Mouse (Mus musculus) forebrain, embryonic 16.5 days (tissue): ENCODE results near the gene Elmo1. TPM values are rescaled to one million over a fixed set of nuclear protein-coding genes. Genes with fewer than 3 reads are reported as not detected.

Experiments used
- ATAC-seq: fragments of 200-750 bp; cut with Nextera tagmentation; 2 replicates; pipeline ENCODE4 v1.8.0; 2017; ENCODE audit warnings: mild to moderate bottlenecking, moderate library complexity
- H3K27ac ChIP-seq: fragments of 300-500 bp; sonication (generic); 2 replicates; pipeline ENCODE4 v1.5.1; 2014; ENCODE audit warnings: low read length, control low read depth
- H3K27me3 ChIP-seq: fragments of 300-500 bp; sonication (generic); replicated peaks from 2 replicates; pipeline ENCODE4 v1.6.1; 2014; ENCODE audit warnings: low read length; ENCODE audit not compliant: control insufficient read depth, insufficient read depth
- H3K36me3 ChIP-seq: fragments of 300-500 bp; sonication (generic); 2 replicates; pipeline ENCODE4 v1.6.1; 2014; ENCODE audit not compliant: control insufficient read depth, insufficient read depth
- H3K4me1 ChIP-seq: fragments of 300-500 bp; sonication (generic); replicated peaks from 2 replicates; pipeline ENCODE4 v1.6.1; 2014; ENCODE audit warnings: low read length; ENCODE audit not compliant: control insufficient read depth, insufficient read depth
- H3K4me2 ChIP-seq: fragments of 300-500 bp; sonication (generic); 2 replicates; pipeline ENCODE4 v1.6.1; 2014; ENCODE audit warnings: mild to moderate bottlenecking, low read length, control low read depth
- H3K4me3 ChIP-seq: fragments of 300-500 bp; sonication (generic); replicated peaks from 2 replicates; pipeline ENCODE4 v1.5.1; 2014; ENCODE audit warnings: mild to moderate bottlenecking, low read length, control low read depth
- H3K9ac ChIP-seq: fragments of 300-500 bp; sonication (generic); replicated peaks from 2 replicates; pipeline ENCODE4 v1.6.1; 2014; ENCODE audit warnings: low read depth, low read length, control low read depth
- H3K9me3 ChIP-seq: fragments of 300-500 bp; sonication (generic); 2 replicates; pipeline ENCODE4 v1.6.1; 2016; ENCODE audit warnings: low read length; ENCODE audit not compliant: control insufficient read depth
- WGBS: fragments of 180-500 bp; shearing (Covaris S2); extraction: QIAGEN DNeasy Blood & Tissue Kit; methylation state at CpG from one replicate; pipeline ENCODE4 v1.1.7; 2014; 5-methylcytosine and 5-hydroxymethylcytosine counted together
- polyA plus RNA-seq: library from polyadenylated mRNA; unstranded; fragments of >200 nt; fragmentation: Nextera tagmentation; extraction: Ambion mirVana; gene quantifications from 2 replicates; pipeline ENCODE4 v1.2.1, GENCODE M21; 2015

The Elmo1 gene
- polyA plus RNA-seq, 1 experiment from 2014 or later = 42.4 TPM

DNA sequence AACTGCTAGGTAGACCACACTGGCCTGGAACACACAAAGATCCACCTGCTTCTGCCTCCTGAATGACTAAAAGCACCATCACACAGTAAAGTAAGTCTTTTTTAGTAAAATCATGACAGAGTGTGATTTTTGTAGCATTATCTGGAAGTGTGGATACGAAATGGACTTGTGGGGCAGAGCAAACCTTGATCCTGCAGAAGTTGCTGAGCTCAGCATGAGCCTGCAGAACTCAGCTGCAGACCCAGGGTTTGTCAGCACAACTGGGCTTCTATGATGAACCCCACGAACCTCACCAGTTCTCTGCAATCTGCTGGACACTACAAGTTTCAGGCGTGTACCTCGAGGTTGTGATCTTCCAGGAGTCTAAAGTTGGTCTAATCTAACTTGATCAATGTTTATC is 37.7 kb downstream of the Elmo1 start:
- ATAC-seq = no peak
- Histone ChIP-seq H3K4me3 (no peak overlapping the region), H3K4me1 (no peaks in the 10 kb centered on the region), H3K9ac (no peak overlapping the region), H3K36me3 (no peaks in the 10 kb centered on the region), H3K9me3 (no peaks in the 10 kb centered on the region), H3K4me2 (no peak overlapping the region), H3K27me3 (peaks cover 26% of the 10 kb centered on the region), H3K27ac (no peak overlapping the region)
- 93% methylated on average over 4 of the region's 4 CpGs for WGBS

DNA sequence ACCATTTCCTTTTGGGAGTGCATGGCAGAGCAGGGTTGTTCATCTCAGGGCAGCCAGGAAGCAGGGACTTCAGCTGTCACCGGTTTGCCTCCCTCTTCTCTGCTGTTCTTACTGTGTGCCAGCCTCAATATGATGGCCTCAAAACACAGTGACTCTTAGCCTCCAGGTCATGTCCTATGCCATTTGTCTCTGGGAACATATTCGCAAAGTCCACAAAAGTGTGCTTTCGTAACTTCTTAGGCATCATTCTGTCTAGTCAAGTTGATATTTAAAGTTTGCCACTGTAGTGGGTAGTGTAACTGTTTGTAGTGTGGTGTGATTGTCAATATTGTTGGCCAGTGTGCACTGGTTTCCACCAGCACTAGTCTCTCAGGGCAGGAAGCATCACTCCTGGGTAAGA is 40.3 kb downstream of the Elmo1 start:
- no peak for ATAC-seq
- H3K27me3 ChIP-seq = peaks cover 17% of the 10 kb centered on the region

DNA sequence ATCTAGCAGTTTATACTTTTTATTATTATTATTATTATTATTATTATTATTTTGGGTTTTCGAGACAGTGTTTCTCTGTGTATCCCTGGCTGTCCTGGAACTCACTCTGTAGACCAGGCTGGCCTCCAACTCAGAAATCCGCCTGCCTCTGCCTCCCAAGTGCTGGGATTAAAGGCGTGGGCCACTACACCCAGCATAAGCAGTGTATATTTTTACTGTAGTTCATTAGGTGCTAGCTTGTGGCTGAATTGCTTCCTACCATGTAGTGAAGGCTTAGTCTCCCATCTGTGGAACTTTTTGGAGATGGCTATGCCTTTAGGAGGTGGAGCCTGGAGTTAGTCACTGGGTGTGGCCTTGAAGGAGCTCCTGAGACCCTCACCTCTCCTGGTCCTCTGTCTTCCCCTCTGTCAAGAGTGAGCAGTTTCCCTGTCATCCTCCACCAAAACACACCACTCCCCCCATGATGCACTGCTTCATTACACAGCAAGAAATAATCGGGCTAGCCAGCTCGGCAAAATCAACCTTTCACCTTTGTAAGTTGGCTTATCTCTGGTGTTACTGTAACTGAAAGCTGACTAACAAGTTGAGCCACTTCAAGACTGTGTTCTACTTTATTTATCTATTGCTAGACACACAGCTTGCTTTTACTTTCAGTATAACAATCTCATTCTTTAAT is 41.1 kb downstream of the Elmo1 start:
- WGBS = 87% methylated on average over 5 of the region's 5 CpGs
- Histone ChIP-seq H3K27ac (no peak overlapping the region), H3K27me3 (peaks cover 11% of the 10 kb centered on the region; the same call in 1 of the 2 replicates), H3K4me3 (no peak overlapping the region), H3K9ac (no peak overlapping the region), H3K9me3 (no peaks in the 10 kb centered on the region), H3K4me2 (no peak overlapping the region), H3K4me1 (no peaks in the 10 kb centered on the region), H3K36me3 (no peaks in the 10 kb centered on the region)
- ATAC-seq = no peak

More for the DNA sequence above, 40.3 kb downstream of the Elmo1 start:
- H3K9me3 ChIP-seq = no peaks in the 10 kb centered on the region
- no peak overlapping the region for H3K4me2 ChIP-seq
- H3K36me3 ChIP-seq = no peaks in the 10 kb centered on the region
- H3K27ac ChIP-seq = no peak overlapping the region
- no peaks in the 10 kb centered on the region for H3K4me1 ChIP-seq
- H3K9ac ChIP-seq = no peak overlapping the region
- WGBS = 85% methylated on average over 3 of the region's 3 CpGs
- no peak overlapping the region for H3K4me3 ChIP-seq

DNA sequence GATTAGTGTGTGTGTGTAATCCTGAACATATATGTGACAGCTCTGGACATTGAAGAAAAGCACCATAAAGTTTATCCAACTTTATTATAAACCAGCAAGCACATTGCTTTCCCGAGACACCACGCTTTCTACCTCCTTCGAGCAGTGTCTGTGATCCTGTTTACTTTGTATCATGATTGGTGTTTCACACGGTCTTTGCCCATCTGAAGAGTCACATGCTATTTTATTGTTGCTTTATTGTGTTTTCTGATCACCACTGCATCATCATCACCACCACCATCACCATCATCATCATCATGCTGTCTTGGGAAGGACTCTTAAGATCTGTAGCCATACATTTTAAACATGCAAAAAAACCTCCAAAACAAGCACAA is 41.6 kb downstream of the Elmo1 start:
- Histone ChIP-seq H3K4me3 (no peak overlapping the region), H3K27me3 (peaks cover 12% of the 10 kb centered on the region; the same call in 1 of the 2 replicates), H3K27ac (no peak overlapping the region), H3K9me3 (no peaks in the 10 kb centered on the region), H3K4me2 (no peak overlapping the region), H3K9ac (no peak overlapping the region), H3K36me3 (no peaks in the 10 kb centered on the region), H3K4me1 (no peaks in the 10 kb centered on the region)
- ATAC-seq = no peak
- WGBS = 89% methylated on average over 4 of the region's 4 CpGs

DNA sequence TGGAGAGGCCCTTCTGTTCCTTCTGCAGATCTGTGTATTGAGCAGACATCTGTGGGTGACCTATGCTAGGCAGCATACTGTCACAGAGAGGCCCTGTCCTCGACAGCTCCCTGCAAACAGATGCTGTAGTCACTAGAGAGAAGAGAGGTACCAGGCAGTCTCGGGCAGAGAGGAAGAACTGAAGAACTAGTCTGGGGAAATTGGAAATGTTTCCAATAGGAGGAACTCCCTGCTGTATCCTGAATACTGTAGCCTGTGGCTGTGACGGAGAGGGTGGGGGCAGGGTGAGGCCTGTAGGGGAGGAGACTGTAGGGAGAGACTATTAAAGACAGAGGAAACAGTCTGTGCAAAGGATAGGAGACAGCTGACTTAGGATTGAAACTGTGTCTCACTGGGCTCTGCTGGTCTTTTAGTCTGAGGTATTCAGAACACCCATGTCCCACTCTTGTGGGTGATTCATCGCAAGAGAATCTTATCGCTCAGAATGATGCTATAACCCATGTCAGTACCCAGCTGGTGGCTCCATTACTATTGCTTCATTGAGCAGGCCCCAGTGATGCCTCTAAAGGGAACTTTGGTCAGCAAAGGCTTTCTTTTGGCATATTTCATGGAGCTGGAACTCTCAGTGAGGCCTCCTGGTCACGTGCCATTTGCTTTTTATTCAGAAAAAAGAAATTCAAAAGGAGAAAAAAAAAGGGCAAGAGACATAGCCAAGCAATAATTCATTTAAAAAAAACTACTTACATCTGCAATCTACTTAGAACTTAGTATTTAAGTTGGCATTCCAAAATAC is 43.4 kb downstream of the Elmo1 start:
- ATAC-seq = peak; percentile 6; the same call in 1 of the 2 replicates
- H3K4me3 ChIP-seq = no peak overlapping the region
- H3K9ac ChIP-seq = no peak overlapping the region
- H3K4me1 ChIP-seq = peaks cover 5% of the 10 kb centered on the region
- H3K36me3 ChIP-seq = no peaks in the 10 kb centered on the region
- H3K27me3 ChIP-seq = peaks cover 8% of the 10 kb centered on the region; the same call in 1 of the 2 replicates
- H3K9me3 ChIP-seq = no peaks in the 10 kb centered on the region
- no peak overlapping the region for H3K4me2 ChIP-seq
- no peak overlapping the region for H3K27ac ChIP-seq
- WGBS = 56% methylated on average over 6 of the region's 6 CpGs

DNA sequence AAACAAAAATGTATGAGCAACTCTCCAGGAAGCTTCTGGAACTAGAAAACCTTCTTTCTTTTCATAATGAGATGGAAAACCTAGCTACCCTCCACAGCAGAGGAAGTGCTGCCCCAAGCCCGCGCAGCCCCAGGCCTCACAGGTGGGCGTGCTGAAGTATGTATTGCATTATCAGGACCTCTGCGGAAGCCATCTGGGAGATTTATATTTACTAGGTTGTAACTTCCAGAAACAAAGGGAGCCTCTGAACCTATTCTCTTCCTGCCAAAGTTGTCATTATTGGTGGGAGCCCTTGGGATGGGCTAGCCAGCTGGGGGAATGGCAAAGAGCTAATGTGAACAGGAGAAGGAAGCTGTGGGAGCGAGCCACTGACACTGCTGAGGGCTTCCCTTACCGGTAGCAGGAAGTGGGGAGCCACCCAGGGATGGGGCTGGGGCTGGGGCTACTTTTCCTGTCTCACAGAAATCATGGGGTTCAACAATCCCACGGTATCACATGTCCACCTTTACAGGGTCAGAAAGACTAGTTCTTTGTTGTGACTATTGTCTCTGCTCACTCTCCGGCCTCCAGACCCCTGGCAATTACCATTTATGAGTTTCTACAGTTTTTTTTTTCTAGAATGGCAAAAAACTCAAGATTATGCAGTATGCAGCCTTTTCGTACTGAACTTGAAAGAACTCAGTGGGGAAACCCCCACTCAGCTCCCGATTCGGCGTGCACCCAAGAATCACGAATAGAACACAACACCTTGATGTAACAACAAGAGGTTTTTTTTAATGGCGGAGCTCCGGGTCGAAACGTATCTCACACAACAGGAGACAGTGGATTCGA is 44.2 kb downstream of the Elmo1 start:
- no peak overlapping the region for H3K27ac ChIP-seq
- H3K4me3 ChIP-seq = no peak overlapping the region
- no peak overlapping the region for H3K4me2 ChIP-seq
- 86% methylated on average over 18 of the region's 18 CpGs for WGBS
- H3K27me3 ChIP-seq = peaks cover 6% of the 10 kb centered on the region; the same call in 1 of the 2 replicates
- H3K9ac ChIP-seq = no peak overlapping the region
- no peaks in the 10 kb centered on the region for H3K9me3 ChIP-seq
- no peak for ATAC-seq
- peaks cover 7% of the 10 kb centered on the region for H3K4me1 ChIP-seq
- H3K36me3 ChIP-seq = no peaks in the 10 kb centered on the region

DNA sequence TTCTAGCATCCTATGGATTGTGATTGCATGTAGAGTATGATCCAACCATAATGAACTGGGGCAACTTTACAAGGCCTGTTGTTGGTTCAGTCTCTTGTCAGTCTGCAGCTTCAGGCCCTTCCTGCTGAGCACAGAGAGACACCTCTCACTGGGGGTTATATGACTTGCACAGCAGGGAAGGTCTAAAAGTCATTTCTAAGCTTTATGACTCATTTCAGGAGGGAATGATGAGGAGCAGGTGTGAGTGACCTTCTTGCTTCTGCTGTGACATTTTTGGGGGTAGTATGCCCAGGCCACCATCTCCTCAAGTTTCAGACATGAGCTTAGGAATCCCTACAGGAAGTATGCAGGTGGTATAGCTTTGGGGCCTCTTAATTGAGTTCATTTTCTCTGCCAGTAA is 46.4 kb downstream of the Elmo1 start:
- H3K27ac ChIP-seq = no peak overlapping the region
- no peak for ATAC-seq
- no peak overlapping the region for H3K4me2 ChIP-seq
- H3K9me3 ChIP-seq = no peaks in the 10 kb centered on the region
- peaks cover 6% of the 10 kb centered on the region; the same call in 1 of the 2 replicates for H3K27me3 ChIP-seq
- no peak overlapping the region for H3K9ac ChIP-seq
- H3K4me3 ChIP-seq = no peak overlapping the region
- no peaks in the 10 kb centered on the region for H3K36me3 ChIP-seq
- peaks cover 7% of the 10 kb centered on the region for H3K4me1 ChIP-seq

DNA sequence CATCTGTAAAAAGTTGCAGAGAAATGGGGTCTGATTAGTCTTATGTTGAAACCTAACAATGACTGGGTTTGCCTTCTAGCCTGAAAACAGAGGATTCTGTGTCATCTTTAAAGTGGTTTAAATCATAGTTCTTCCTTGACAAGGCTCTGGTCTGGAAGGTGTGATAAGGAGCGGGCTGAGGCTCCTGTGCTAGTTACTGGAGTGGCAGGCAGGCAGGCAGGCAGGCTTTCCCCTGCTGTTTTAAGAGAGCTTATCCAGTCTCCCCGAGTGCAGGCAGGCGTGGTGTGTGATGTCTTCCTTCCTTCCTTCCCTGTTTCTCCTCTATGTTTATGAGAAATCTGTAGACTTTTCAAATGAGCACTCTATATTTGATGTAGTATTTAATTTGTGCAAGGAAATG is 48.1 kb downstream of the Elmo1 start:
- no peak overlapping the region for H3K4me3 ChIP-seq
- no peak overlapping the region for H3K27ac ChIP-seq
- H3K9ac ChIP-seq = no peak overlapping the region
- peaks cover 7% of the 10 kb centered on the region for H3K4me1 ChIP-seq
- no peaks in the 10 kb centered on the region for H3K36me3 ChIP-seq
- H3K9me3 ChIP-seq = no peaks in the 10 kb centered on the region
- ATAC-seq = no peak
- no peak overlapping the region for H3K4me2 ChIP-seq
- 0 out of 2 replicates have a peak, but pooled peaks cover 3% of the 10 kb centered on the region for H3K27me3 ChIP-seq
- 52% methylated on average over 3 of the region's 3 CpGs for WGBS

DNA sequence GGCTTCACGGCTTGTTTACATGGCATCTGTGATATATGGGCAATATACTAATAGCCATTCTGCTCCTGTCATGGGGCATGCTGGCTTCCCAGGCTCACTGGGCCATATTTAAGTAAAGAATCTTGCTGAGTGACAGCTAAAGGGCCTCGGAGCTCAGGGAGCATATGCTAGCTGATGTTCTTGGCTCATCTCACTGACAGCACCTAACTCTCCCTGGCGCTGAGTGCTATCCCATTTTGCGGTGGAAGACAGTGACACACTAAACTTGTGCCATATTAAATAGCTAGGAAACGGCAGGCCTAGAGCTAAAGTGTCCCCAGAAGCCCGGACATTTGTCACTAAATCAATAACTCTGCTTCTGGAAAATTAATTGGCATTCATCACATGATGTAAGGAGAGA is 48.7 kb downstream of the Elmo1 start:
- Histone ChIP-seq H3K9me3 (no peaks in the 10 kb centered on the region), H3K4me1 (peaks cover 7% of the 10 kb centered on the region), H3K27me3 (0 out of 2 replicates have a peak, but pooled peaks cover 3% of the 10 kb centered on the region), H3K4me2 (no peak overlapping the region), H3K27ac (no peak overlapping the region), H3K36me3 (no peaks in the 10 kb centered on the region), H3K4me3 (no peak overlapping the region), H3K9ac (no peak overlapping the region)
- ATAC-seq = peak; percentile 85
- 45% methylated on average over 6 of the region's 6 CpGs for WGBS
